In genomic region chr11:119299391-119300245, GRCm38 (mm10) we compare ENCODE assay signal across 8 mouse cellular contexts. TPM values are rescaled to one million over a fixed set of nuclear protein-coding genes. Genes with fewer than 3 reads are reported as not detected.
A peak's percentile ranks its signal among the peaks of the same experiment; 100 is the strongest.
DNase-seq lines count a peak whose midpoint lies in the region; ATAC-seq and TF ChIP-seq lines count a peak whose summit lies in the region.

Eif4a3 (minus strand) TSS chr11:119300089.

- peaks cover 8 to 18% of the 10 kb centered on the region in 2 experiments for H3K36me3 ChIP-seq in MEL (ENCODE audit: control insufficient read depth in 1 of 2, insufficient read depth in 2 of 2, low read length in 2 of 2)
- H3K36me3 ChIP-seq in forebrain, postnatal 0 days (ENCODE audit: insufficient read depth) = peaks cover 33% of the 10 kb centered on the region
- peaks cover 36% of the 10 kb centered on the region for H3K36me3 ChIP-seq in lung, embryonic 15.5 days

- TF ChIP-seq RAD21 in MEL (IDR thresholded peaks at IDR 0.05; ENCODE audit: low read depth, low read length) = no peak

- DNase-seq in MEL (ENCODE audit: low read depth, low spot score) = peak; percentile 99
- peak; percentile 95 to 96 for DNase-seq in cerebellum, adult 2 months
- DNase-seq in forebrain, postnatal 0 days = peak; percentile 99
- peak; percentile 99 for DNase-seq in heart, postnatal 4 days
- peak; percentile 86 to 94 for DNase-seq in layer of hippocampus, adult 8-10 months (ENCODE audit: low spot score in 2 of 2)
- peak; percentile 90 for DNase-seq in ovary, adult 18-20 months (ENCODE audit: low spot score)
- peak; percentile 99 for DNase-seq in thymus, postnatal 0 days (ENCODE audit: low spot score)

- peak within 1 kb of the TSS; percentile 60 for H3K27ac ChIP-seq in MEL (ENCODE audit: control insufficient read depth, low read depth, low read length)
- H3K27ac ChIP-seq in cerebellum, adult 2 months (ENCODE audit: insufficient read depth, low read length) = peak within 1 kb of the TSS; percentile 74
- H3K27ac ChIP-seq in forebrain, postnatal 0 days (ENCODE audit: low read depth, low read length) = peak within 1 kb of the TSS; percentile 98
- H3K27ac ChIP-seq in lung, embryonic 15.5 days = peak within 1 kb of the TSS; percentile 85

- peak; percentile 99 for ATAC-seq in forebrain, postnatal 0 days
- ATAC-seq in lung, embryonic 15.5 days (ENCODE audit: borderline replicate concordance, extremely low read depth, low FRiP score, low TSS enrichment) = peak; percentile 96

- TF ChIP-seq CTCF in MEL (IDR thresholded peaks at IDR 0.05 in 2 of 3, conservative IDR thresholded peaks at IDR 0.05 in 1 of 3; ENCODE audit: control insufficient read depth in 1 of 3, insufficient read depth in 1 of 3, low read depth in 2 of 3, low read length in 3 of 3, poor library complexity in 1 of 3, severe bottlenecking in 1 of 3) = no peak
- TF ChIP-seq CTCF in cerebellum, adult 2 months (IDR thresholded peaks at IDR 0.05; ENCODE audit: borderline replicate concordance, insufficient read depth, low read depth, low read length) = no peak
- peak; percentile 35; the same call in 1 of the 2 replicates for TF ChIP-seq CTCF in forebrain, postnatal 0 days (IDR thresholded peaks at IDR 0.05; ENCODE audit: low read depth)

- peaks cover 30% of the 10 kb centered on the region for H3K79me2 ChIP-seq in MEL (ENCODE audit: control insufficient read depth, insufficient read depth, low read length, poor library complexity)

- TF ChIP-seq EP300 in MEL (IDR thresholded peaks at IDR 0.05; ENCODE audit: low read depth in 1 of 2, low read length in 2 of 2) = no peak

- peak; percentile 89 to 92 for TF ChIP-seq POLR2A in MEL (IDR thresholded peaks at IDR 0.05; ENCODE audit: control insufficient read depth in 1 of 2, insufficient read depth in 1 of 2, low read depth in 1 of 2, low read length in 2 of 2, poor library complexity in 1 of 2)
- peak; percentile 95; the same call in 1 of the 2 replicates for TF ChIP-seq POLR2A in cerebellum, adult 2 months (IDR thresholded peaks at IDR 0.05; ENCODE audit: borderline replicate concordance, insufficient read depth, low read length)

- H3K4me1 ChIP-seq in MEL (ENCODE audit: control insufficient read depth in 1 of 2, insufficient read depth in 2 of 2, low read length in 2 of 2) = peaks cover 2 to 11% of the 10 kb centered on the region in 2 experiments
- no peaks in the 10 kb centered on the region; the same call in 1 of the 2 replicates for H3K4me1 ChIP-seq in cerebellum, adult 2 months (ENCODE audit: control insufficient read depth, insufficient read depth, low read length)
- H3K4me1 ChIP-seq in forebrain, postnatal 0 days (ENCODE audit: insufficient read depth) = peaks cover 14% of the 10 kb centered on the region; the same call in 1 of the 2 replicates
- H3K4me1 ChIP-seq in lung, embryonic 15.5 days = peaks cover 17% of the 10 kb centered on the region

- peaks cover 5 to 13% of the 10 kb centered on the region in 2 experiments; a peak in 2 of 4 replicates for H3K27me3 ChIP-seq in MEL (ENCODE audit: control insufficient read depth in 1 of 2, insufficient read depth in 2 of 2, low read length in 2 of 2)
- H3K27me3 ChIP-seq in cerebellum, adult 2 months (ENCODE audit: control insufficient read depth, insufficient read depth, low read length) = no peaks in the 10 kb centered on the region
- H3K27me3 ChIP-seq in forebrain, postnatal 0 days (ENCODE audit: insufficient read depth, low read length) = no peaks in the 10 kb centered on the region; the same call in 1 of the 2 replicates
- no peaks in the 10 kb centered on the region for H3K27me3 ChIP-seq in lung, embryonic 15.5 days

- under 1% methylated on average over 89 of the region's 89 CpGs for WGBS in cerebellum, adult 2 months
- WGBS in forebrain, postnatal 0 days = under 1% methylated on average over 88 of the region's 89 CpGs
- WGBS in lung, embryonic 15.5 days = under 1% methylated on average over 89 of the region's 89 CpGs

- peak within 1 kb of the TSS; percentile 80 for H3K9ac ChIP-seq in MEL (ENCODE audit: control insufficient read depth, low read depth, low read length, poor library complexity, severe bottlenecking)
- H3K9ac ChIP-seq in forebrain, postnatal 0 days = peak within 1 kb of the TSS; percentile 85
- peak within 1 kb of the TSS; percentile 96 for H3K9ac ChIP-seq in lung, embryonic 15.5 days

- no peaks in the 10 kb centered on the region for H3K9me3 ChIP-seq in MEL (replicated peaks; ENCODE audit: insufficient read depth, low read length)
- no peaks in the 10 kb centered on the region for H3K9me3 ChIP-seq in forebrain, postnatal 0 days (ENCODE audit: low read length)
- no peaks in the 10 kb centered on the region for H3K9me3 ChIP-seq in lung, embryonic 15.5 days

- H3K4me2 ChIP-seq in forebrain, postnatal 0 days (ENCODE audit: low read depth) = peak within 1 kb of the TSS; percentile 78
- H3K4me2 ChIP-seq in lung, embryonic 15.5 days = peak within 1 kb of the TSS; percentile 89

- peak within 1 kb of the TSS; percentile 76 to 100 for H3K4me3 ChIP-seq in MEL (ENCODE audit: control insufficient read depth in 1 of 2, insufficient read depth in 1 of 2, low read depth in 2 of 2, low read length in 2 of 2)
- peak within 1 kb of the TSS; percentile 97 for H3K4me3 ChIP-seq in cerebellum, adult 2 months (replicated peaks; ENCODE audit: insufficient read depth, low read depth, low read length)
- peak within 1 kb of the TSS; percentile 75 for H3K4me3 ChIP-seq in forebrain, postnatal 0 days (ENCODE audit: low read depth, low read length)
- H3K4me3 ChIP-seq in lung, embryonic 15.5 days = peak within 1 kb of the TSS; percentile 90

TF ChIP-seq in MEL, 35 proteins besides CTCF, POLR2A, EP300 and RAD21 (continues in another document):
- TF ChIP-seq SIN3A (IDR thresholded peaks at IDR 0.05; ENCODE audit: low read length) (no peak; the same call in 1 of the 2 replicates), POLR2AphosphoS2 (IDR thresholded peaks at IDR 0.05; ENCODE audit: low read length) (peak; percentile 93), USF2 (IDR thresholded peaks at IDR 0.05; ENCODE audit: borderline replicate concordance in 1 of 2, insufficient read depth in 1 of 2, low read depth in 1 of 2, low read length in 2 of 2) (no peak), TAL1 (IDR thresholded peaks at IDR 0.05; ENCODE audit: low read length) (no peak), HCFC1 (IDR thresholded peaks at IDR 0.05; ENCODE audit: low read depth, low read length) (peak; percentile 97), JUND (IDR thresholded peaks at IDR 0.05; ENCODE audit: low read depth, low read length) (no peak), MAFK (IDR thresholded peaks at IDR 0.05; ENCODE audit: borderline replicate concordance, low read depth, low read length) (no peak), NRF1 (IDR thresholded peaks at IDR 0.05; ENCODE audit: insufficient read depth, low read depth, low read length, poor library complexity, severe bottlenecking) (0 out of 2 replicates have a peak, but pooled peaks have one; percentile 35), NELFE (IDR thresholded peaks at IDR 0.05; ENCODE audit: low read depth, low read length) (peak; percentile 95), MYC (IDR thresholded peaks at IDR 0.05; ENCODE audit: low read depth, low read length) (no peak), USF1 (IDR thresholded peaks at IDR 0.05; ENCODE audit: low read depth, low read length) (no peak), TBP (IDR thresholded peaks at IDR 0.05; ENCODE audit: low read depth, low read length) (peak; percentile 62; the same call in 1 of the 2 replicates), GABPA (IDR thresholded peaks at IDR 0.05; ENCODE audit: low read depth, low read length) (no peak), MAX (IDR thresholded peaks at IDR 0.05; ENCODE audit: low read length) (peak; percentile 61), KAT2A (conservative IDR thresholded peaks at IDR 0.05; ENCODE audit: low read depth, low read length) (peak; percentile 89), SMC3 (IDR thresholded peaks at IDR 0.05; ENCODE audit: low read depth, low read length) (no peak), CHD2 (IDR thresholded peaks at IDR 0.05; ENCODE audit: low read length) (peak; percentile 100), ETS1 (IDR thresholded peaks at IDR 0.05; ENCODE audit: low read depth, low read length) (peak; percentile 35; the same call in 1 of the 2 replicates), E2F4 (IDR thresholded peaks at IDR 0.05; ENCODE audit: borderline replicate concordance, low read depth, low read length) (peak; percentile 75; the same call in 1 of the 2 replicates), MEF2A (IDR thresholded peaks at IDR 0.05; ENCODE audit: extremely low read depth, insufficient replicate concordance, low read depth, low read length, poor library complexity, severe bottlenecking) (no peak), ZKSCAN1 (IDR thresholded peaks at IDR 0.05; ENCODE audit: low read depth, low read length) (no peak), ZMIZ1 (IDR thresholded peaks at IDR 0.05; ENCODE audit: low read depth, low read length) (peak; percentile 93), CHD1 (IDR thresholded peaks at IDR 0.05; ENCODE audit: low read depth, low read length) (no peak), TCF12 (IDR thresholded peaks at IDR 0.05; ENCODE audit: low read depth, low read length) (peak; percentile 77), ELF1 (IDR thresholded peaks at IDR 0.05; ENCODE audit: low read depth, low read length) (peak; percentile 95), ZC3H11A (IDR thresholded peaks at IDR 0.05; ENCODE audit: low read depth, low read length) (no peak), BHLHE40 (IDR thresholded peaks at IDR 0.05; ENCODE audit: borderline replicate concordance, low read depth, low read length) (no peak), GATA1 (IDR thresholded peaks at IDR 0.05; ENCODE audit: low read depth, low read length) (no peak), MXI1 (IDR thresholded peaks at IDR 0.05; ENCODE audit: low read depth, low read length) (peak; percentile 87), RCOR1 (IDR thresholded peaks at IDR 0.05; ENCODE audit: low read depth, low read length) (no peak; the same call in 1 of the 2 replicates), UBTF (IDR thresholded peaks at IDR 0.05; ENCODE audit: borderline replicate concordance, insufficient read depth, low read depth, low read length) (no peak)

RNA-seq across cellular contexts. Expression of gene Eif4a3, which starts in this region (rescaled TPM):
- total RNA-seq in MEL (2012; rRNA removed) = 509 and 608 TPM in 2 replicates
- 100 to 1,000 TPM; 427 to 521 TPM for polyA plus RNA-seq in MEL (2012; ENCODE audit: insufficient read depth in 1 of 2, insufficient read length in 2 of 2, low read depth in 1 of 2, low replicate concordance in 2 of 2, missing spikeins in 1 of 2)
- 120 and 133 TPM in 2 replicates for polyA plus RNA-seq in cerebellum, adult 2 months (2012; rRNA removed)
- 186 and 192 TPM in 2 replicates for total RNA-seq in forebrain, postnatal 0 days (2014; rRNA removed)
- 266 and 286 TPM in 2 replicates for polyA plus RNA-seq in forebrain, postnatal 0 days (2015; fragmentation: Nextera tagmentation; extraction: Ambion mirVana)
- total RNA-seq in heart, postnatal 4 days (2021) = 100 to 1,000 TPM; 141 to 154 TPM
- total RNA-seq in layer of hippocampus, adult 8-10 months (2022) = 10 to 100 TPM; 89.1 to 93.4 (median 90.6) TPM
- polyA plus RNA-seq in lung, embryonic 15.5 days (2015; fragmentation: Nextera tagmentation; extraction: Ambion mirVana) = 369 and 387 TPM in 2 replicates
- polyA plus RNA-seq in thymus, postnatal 0 days (2015; fragmentation: Nextera tagmentation; extraction: Ambion mirVana) = 417 and 424 TPM in 2 replicates

Comparison
In these comparisons a context has a peak if more than half of its experiments do, and no peak if none do; other contexts are left out.
1. Peak in every context shown above with its lines: DNase-seq, ATAC-seq, H3K4me3 ChIP-seq and H3K27ac ChIP-seq.